Mouse (Mus musculus) heart, adult 2 months (tissue): Measurements from ENCODE around the gene Phactr1. TPM values are rescaled to one million over a fixed set of nuclear protein-coding genes. Genes with fewer than 3 reads are reported as not detected.
A peak's percentile ranks its signal among the peaks of the same experiment; 100 is the strongest.

Source experiments
- DNase-seq, 2 experiments: peaks; one replicate each; pipeline ENCODE4 v3.0.0; 2021
- H3K27ac ChIP-seq: fragments of 200-600 bp; 2 replicates; pipeline ENCODE4 v1.8.1; 2022
- H3K27me3 ChIP-seq: fragments of 200-500 bp; 2 replicates; pipeline ENCODE4 v1.6.1; 2012; ENCODE audit warnings: mild to moderate bottlenecking, low read length, inconsistent platforms, mixed read lengths; ENCODE audit not compliant: control insufficient read depth, insufficient read depth
- H3K36me3 ChIP-seq: fragments of 200-500 bp; 2 replicates; pipeline ENCODE4 v1.6.1; 2012; ENCODE audit warnings: low read length, inconsistent platforms; ENCODE audit not compliant: control insufficient read depth, insufficient read depth
- H3K4me1 ChIP-seq: fragments of 200-500 bp; 2 replicates; pipeline ENCODE4 v1.6.1; 2011; ENCODE audit warnings: low read length; ENCODE audit not compliant: control insufficient read depth, insufficient read depth
- H3K4me3 ChIP-seq: fragments of 200-600 bp; 2 replicates; pipeline ENCODE4 v1.8.1; 2022
- H3K79me2 ChIP-seq: fragments of 200-500 bp; replicated peaks from 2 replicates; pipeline ENCODE4 v1.6.1; 2012; ENCODE audit warnings: mild to moderate bottlenecking, inconsistent platforms, low read length, moderate library complexity, mixed read lengths; ENCODE audit not compliant: control insufficient read depth, insufficient read depth
- H3K9ac ChIP-seq: fragments of 200-500 bp; 2 replicates; pipeline ENCODE4 v1.6.1; 2012; ENCODE audit warnings: low read depth, mild to moderate bottlenecking, control low read depth, inconsistent platforms, low read length, mixed read lengths
- CTCF ChIP-seq: fragments of 200-600 bp; IDR thresholded peaks from 2 replicates; pipeline ENCODE4 v1.8.1; 2022; ENCODE audit warnings: antibody characterized with exemption, mild to moderate bottlenecking, moderate library complexity
- EP300 ChIP-seq: fragments of 200-500 bp; IDR thresholded peaks from 2 replicates; pipeline ENCODE4 v1.6.1; 2011; ENCODE audit warnings: low read depth, low read length, control low read depth; ENCODE audit not compliant: insufficient read depth
- POLR2A ChIP-seq: fragments of 200-500 bp; IDR thresholded peaks from 2 replicates; pipeline ENCODE4 v1.6.1; 2011; ENCODE audit warnings: mild to moderate bottlenecking, low read depth, low read length, control low read depth; ENCODE audit not compliant: insufficient read depth
- WGBS: fragments of 180-500 bp; shearing (Covaris S2); methylation state at CpG from one replicate; pipeline ENCODE4 v1.1.7; 2018; 5-methylcytosine and 5-hydroxymethylcytosine counted together
- intact Hi-C: fragments of 180-260 bp; cut with DNase I; formaldehyde crosslinking; loops from one replicate; pipeline ENCODE4 v1.15.1; 2025
- polyA plus RNA-seq: library from polyadenylated mRNA; depleted of rRNA; stranded (reverse); fragments of >200 nt; gene quantifications from 2 replicates; pipeline ENCODE4 v1.2.3, GENCODE M21; 2012
- total RNA-seq, 2 experiments: library from RNA; stranded (reverse); gene quantifications; 2 replicates each; pipeline ENCODE4 v1.2.3; 2021

The Phactr1 gene
- total and polyA plus RNA-seq, 3 experiments, result 3.0 to 5.5 (median 4.6) TPM

- Histone ChIP-seq H3K4me1 (peaks cover 11% of the 10 kb centered on the region), H3K79me2 (no peaks in the 10 kb centered on the region), H3K27me3 (no peaks in the 10 kb centered on the region), H3K4me3 (no peak overlapping the region), H3K27ac (peak overlapping the region; percentile 93), H3K9ac (no peak overlapping the region), H3K36me3 (peaks cover 14% of the 10 kb centered on the region)
- WGBS, result 51% methylated on average over 9 of the region's 9 CpGs
- no peak for TF ChIP-seq CTCF
- no peak for DNase-seq
- intact Hi-C loops, result no loop called here
These were observed 452.4 kb downstream of the Phactr1 start for GRCm38 (mm10) chr13:43132859-43133258.

GRCm38 (mm10) chr13:43133400-43133799, 453.0 kb downstream of the Phactr1 start:
- peak in 1 of 2 experiments; percentile 42 for DNase-seq
- H3K4me1 ChIP-seq, result peaks cover 11% of the 10 kb centered on the region
- H3K79me2 ChIP-seq, result no peaks in the 10 kb centered on the region
- peaks cover 14% of the 10 kb centered on the region for H3K36me3 ChIP-seq
- no peak overlapping the region for H3K4me3 ChIP-seq
- intact Hi-C loops, result no loop called here
- WGBS, result 42% methylated on average over 7 of the region's 7 CpGs
- TF ChIP-seq POLR2A, result no peak
- TF ChIP-seq EP300, result 0 out of 2 replicates have a peak, but pooled peaks have one; percentile 39
- peak overlapping the region; percentile 93 for H3K27ac ChIP-seq
- no peaks in the 10 kb centered on the region for H3K27me3 ChIP-seq
- no peak overlapping the region for H3K9ac ChIP-seq

- TF ChIP-seq EP300 (peak; percentile 75; the same call in 1 of the 2 replicates), POLR2A (no peak), CTCF (no peak)
- peak in 1 of 2 experiments; percentile 63 for DNase-seq
These were observed 454.0 kb downstream of the Phactr1 start for GRCm38 (mm10) chr13:43134468-43134867.

GRCm38 (mm10) chr13:43144720-43145418, 464.4 kb downstream of the Phactr1 start:
- no peaks in the 10 kb centered on the region for H3K36me3 ChIP-seq
- intact Hi-C loops, result no loop called here
- TF ChIP-seq EP300 (no peak), POLR2A (no peak), CTCF (no peak)
- no peaks in the 10 kb centered on the region for H3K27me3 ChIP-seq
- no peaks in the 10 kb centered on the region for H3K4me1 ChIP-seq
- no peak overlapping the region for H3K9ac ChIP-seq
- 70% methylated on average over 7 of the region's 7 CpGs for WGBS
- no peak overlapping the region for H3K27ac ChIP-seq
- H3K4me3 ChIP-seq, result no peak overlapping the region
- DNase-seq, result no peak
- no peaks in the 10 kb centered on the region for H3K79me2 ChIP-seq

More at GRCm38 (mm10) chr13:43134468-43134867, 454.0 kb downstream of the Phactr1 start:
- Histone ChIP-seq H3K4me3 (no peak overlapping the region), H3K36me3 (peaks cover 14% of the 10 kb centered on the region), H3K27ac (peak overlapping the region; percentile 93), H3K4me1 (peaks cover 11% of the 10 kb centered on the region), H3K27me3 (no peaks in the 10 kb centered on the region), H3K79me2 (no peaks in the 10 kb centered on the region), H3K9ac (no peak overlapping the region)
- intact Hi-C loops, result no loop called here
- WGBS, result 18% methylated on average over 4 of the region's 4 CpGs

- no peaks in the 10 kb centered on the region for H3K79me2 ChIP-seq
- H3K27me3 ChIP-seq, result no peaks in the 10 kb centered on the region
- H3K9ac ChIP-seq, result no peak overlapping the region
- intact Hi-C loops, result no loop called here
- 68% methylated on average over 8 of the region's 8 CpGs for WGBS
- no peak for DNase-seq
- no peaks in the 10 kb centered on the region for H3K36me3 ChIP-seq
- no peak overlapping the region for H3K27ac ChIP-seq
- TF ChIP-seq EP300 (no peak), CTCF (no peak), POLR2A (no peak)
- 0 out of 2 replicates have a peak, but pooled peaks cover under 1% of the 10 kb centered on the region for H3K4me1 ChIP-seq
- no peak overlapping the region for H3K4me3 ChIP-seq
These were observed 466.3 kb downstream of the Phactr1 start for GRCm38 (mm10) chr13:43146515-43147258.

GRCm38 (mm10) chr13:43148692-43149091, 468.3 kb downstream of the Phactr1 start:
- TF ChIP-seq CTCF (no peak), EP300 (no peak)
- H3K36me3 ChIP-seq, result no peaks in the 10 kb centered on the region
- WGBS, result 78% methylated on average over 4 of the region's 4 CpGs
- H3K4me3 ChIP-seq, result no peak overlapping the region
- DNase-seq, result no peak
- H3K27ac ChIP-seq, result no peak overlapping the region
- H3K4me1 ChIP-seq, result 0 out of 2 replicates have a peak, but pooled peaks cover 2% of the 10 kb centered on the region
- no peaks in the 10 kb centered on the region for H3K27me3 ChIP-seq
- intact Hi-C loops, result no loop called here
- H3K9ac ChIP-seq, result no peak overlapping the region
- H3K79me2 ChIP-seq, result no peaks in the 10 kb centered on the region
